Mouse (Mus musculus): ENCODE data around the gene Gxylt1. TPM values are rescaled to one million over a fixed set of nuclear protein-coding genes. Genes with fewer than 3 reads are reported as not detected.
"Not testable (repeated sequence)": the region's sequence is repeated elsewhere in the genome, so short reads cannot be mapped to it uniquely, and the experiment has no call there.

Gxylt1 gene
- total RNA-seq, 2 experiments from 2014 or later, result 9.2 to 11.0 TPM

- ATAC-seq (replicated peaks; ENCODE audit: low FRiP score, poor library complexity, severe bottlenecking), result no peak
Observed at GRCm38 (mm10) chr15:93265231-93265630, 9.7 kb downstream of the Gxylt1 start.

GRCm38 (mm10) chr15:93264221-93264620, 10.8 kb downstream of the Gxylt1 start:
- ATAC-seq (replicated peaks; ENCODE audit: low FRiP score, poor library complexity, severe bottlenecking), result no peak

DNA sequence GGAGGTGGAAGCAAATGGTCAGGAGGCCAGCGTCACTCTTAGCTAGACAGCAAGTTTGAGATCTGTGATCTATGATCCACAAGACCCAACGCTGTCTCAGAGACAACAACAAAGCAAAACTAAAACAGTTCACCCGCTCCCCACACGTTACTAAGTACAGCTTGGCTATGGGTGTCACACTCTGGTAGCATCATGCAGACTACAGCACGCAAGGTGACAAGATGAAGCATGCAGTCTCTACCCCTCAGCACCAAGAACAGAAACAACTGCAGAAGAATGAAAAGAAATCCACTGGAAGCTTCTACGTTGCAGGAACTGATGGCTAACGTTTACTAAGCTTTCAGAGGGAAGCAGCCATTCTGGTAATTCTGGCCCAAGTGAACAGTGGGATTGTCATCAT, 11.4 kb downstream of the Gxylt1 start:
- ATAC-seq (replicated peaks; ENCODE audit: low FRiP score, poor library complexity, severe bottlenecking), result no peak

- ATAC-seq (replicated peaks; ENCODE audit: low FRiP score, poor library complexity, severe bottlenecking), result no peak
Observed at GRCm38 (mm10) chr15:93262818-93263217, 12.2 kb downstream of the Gxylt1 start.

DNA sequence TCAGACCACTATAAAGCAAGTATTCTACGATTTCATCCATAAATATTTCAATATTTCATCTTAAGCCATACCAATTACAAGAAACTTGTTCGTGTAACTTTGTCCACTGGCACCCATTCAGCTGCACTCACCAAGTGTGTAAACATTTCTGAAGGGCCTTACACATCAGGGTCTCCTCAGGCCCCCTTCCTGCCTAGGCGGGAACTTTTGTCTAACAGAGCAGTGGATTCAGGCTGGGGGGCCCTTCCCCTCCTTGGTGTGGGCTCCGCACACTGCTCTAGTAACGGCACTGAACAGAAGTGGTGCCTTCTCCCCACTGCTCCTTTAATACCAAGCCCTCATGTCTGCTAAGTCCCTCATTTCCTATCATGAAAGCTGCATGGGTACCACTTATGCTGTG, 12.7 kb downstream of the Gxylt1 start:
- no peak for ATAC-seq (replicated peaks; ENCODE audit: low FRiP score, poor library complexity, severe bottlenecking)

GRCm38 (mm10) chr15:93259933-93260332, 15.0 kb downstream of the Gxylt1 start:
- ATAC-seq (replicated peaks; ENCODE audit: low FRiP score, poor library complexity, severe bottlenecking), result no peak

DNA sequence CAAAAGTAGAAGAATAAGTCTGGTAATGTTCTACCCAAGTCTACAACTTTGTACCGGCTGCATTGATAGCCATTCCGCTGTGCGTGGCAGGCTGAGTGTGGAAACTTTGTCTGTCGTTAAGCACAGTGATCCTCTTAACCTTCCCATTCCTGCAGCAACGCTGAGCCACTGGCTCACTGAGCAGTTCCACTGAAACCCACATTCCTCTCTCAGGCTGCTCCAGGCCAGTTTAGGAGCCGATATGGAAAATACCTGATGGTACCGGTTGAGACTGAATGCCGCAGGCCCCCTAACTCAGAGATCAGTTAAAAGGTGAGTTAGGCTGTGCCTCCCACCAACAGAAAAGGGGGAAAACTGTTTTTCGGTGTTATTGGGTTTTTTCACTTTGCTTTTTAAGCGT, 19.7 kb downstream of the Gxylt1 start:
- no peak for ATAC-seq (replicated peaks; ENCODE audit: low FRiP score, poor library complexity, severe bottlenecking)

DNA sequence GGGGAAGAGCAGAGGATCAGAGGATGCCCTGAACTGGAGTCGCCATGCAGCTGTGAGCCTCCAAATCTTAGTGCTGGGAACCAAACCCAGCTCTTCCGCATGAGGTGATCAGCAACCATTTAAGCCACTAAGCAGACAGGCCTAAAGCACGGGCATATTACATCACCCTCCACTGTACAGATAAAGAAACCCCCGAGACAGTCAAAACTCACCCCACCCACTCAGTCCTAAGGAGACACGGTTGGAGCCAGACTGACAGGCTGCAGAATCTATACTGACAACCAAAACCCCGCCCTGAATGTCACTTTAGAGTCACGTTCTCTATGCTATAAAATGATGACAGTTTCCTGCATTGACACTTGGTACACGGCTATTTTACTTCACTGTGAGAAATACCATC, 21.8 kb downstream of the Gxylt1 start:
- ATAC-seq (replicated peaks; ENCODE audit: low FRiP score, poor library complexity, severe bottlenecking), result no peak

DNA sequence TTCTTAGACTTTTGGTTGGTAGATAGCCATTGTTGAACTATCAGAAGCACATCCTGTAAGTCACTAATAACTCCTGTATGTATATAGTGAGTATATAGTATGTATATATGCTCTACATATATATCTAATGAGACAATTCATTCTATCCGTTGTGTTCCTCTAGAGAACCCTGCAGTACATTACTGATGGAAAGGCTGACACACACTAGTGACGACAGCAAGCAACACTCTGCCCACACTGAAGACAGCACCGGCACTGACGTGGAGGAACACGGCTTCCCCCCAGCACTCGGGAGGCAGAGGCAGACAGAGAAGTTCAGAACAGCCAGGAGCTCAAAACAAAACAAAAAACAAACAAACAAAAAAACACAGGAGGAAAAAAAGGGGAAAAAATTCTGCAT, 22.6 kb downstream of the Gxylt1 start:
- ATAC-seq (replicated peaks; ENCODE audit: low FRiP score, poor library complexity, severe bottlenecking), result no peak

DNA sequence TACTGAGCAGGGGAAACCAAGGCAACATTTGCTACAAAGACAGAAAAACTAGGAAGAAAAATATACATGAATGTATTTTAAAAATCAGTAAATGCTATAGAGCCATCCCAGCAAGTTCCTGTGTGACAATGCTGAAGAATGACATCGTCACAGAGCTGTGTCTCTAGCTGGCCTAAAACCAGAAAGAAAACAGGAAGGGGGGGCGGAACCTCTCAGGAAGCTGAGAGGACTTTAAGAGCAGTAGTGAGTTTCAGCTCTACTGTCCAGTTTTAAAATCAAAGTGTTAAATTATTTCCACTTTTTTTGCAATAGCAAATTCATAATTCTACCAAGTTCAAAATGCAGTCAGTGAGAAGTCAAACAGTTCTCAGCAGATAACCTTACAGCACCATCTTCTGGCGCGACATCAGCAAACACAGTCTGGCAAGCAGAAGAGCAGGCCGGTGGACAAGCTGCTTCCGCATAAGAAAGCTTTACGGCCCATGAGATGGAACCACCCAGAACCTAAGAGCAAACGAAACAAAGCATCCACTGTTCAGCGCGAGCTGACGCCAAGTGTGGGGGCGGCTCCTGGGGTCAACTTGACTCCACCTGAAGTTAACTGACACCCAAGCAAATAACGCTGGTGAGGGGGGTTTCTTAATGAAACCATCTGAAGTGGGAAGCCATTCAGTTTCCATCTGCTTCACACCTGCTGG, 23.3 kb downstream of the Gxylt1 start:
- ATAC-seq (replicated peaks; ENCODE audit: low FRiP score, poor library complexity, severe bottlenecking), result no peak

DNA sequence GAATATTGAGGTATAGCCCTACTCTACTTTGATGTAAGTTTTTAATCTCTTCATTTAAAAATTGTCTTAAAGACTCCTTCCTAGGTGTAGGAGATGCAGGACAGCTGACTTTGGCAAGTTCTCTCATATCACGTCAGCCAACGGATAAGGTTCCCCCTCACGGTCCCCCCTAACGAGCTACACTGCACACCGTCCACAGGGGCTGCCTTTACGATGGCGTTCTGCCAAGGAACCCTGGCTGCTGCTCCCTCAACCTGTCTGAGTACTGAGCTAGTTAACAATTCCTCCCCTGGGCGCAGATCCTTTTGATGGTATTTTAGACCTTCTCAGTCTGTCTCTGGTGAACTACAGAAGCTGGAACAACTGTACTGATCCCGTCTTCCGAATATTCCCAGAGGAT, 31.8 kb downstream of the Gxylt1 start:
- no peak for ATAC-seq (replicated peaks; ENCODE audit: low FRiP score, poor library complexity, severe bottlenecking)

DNA sequence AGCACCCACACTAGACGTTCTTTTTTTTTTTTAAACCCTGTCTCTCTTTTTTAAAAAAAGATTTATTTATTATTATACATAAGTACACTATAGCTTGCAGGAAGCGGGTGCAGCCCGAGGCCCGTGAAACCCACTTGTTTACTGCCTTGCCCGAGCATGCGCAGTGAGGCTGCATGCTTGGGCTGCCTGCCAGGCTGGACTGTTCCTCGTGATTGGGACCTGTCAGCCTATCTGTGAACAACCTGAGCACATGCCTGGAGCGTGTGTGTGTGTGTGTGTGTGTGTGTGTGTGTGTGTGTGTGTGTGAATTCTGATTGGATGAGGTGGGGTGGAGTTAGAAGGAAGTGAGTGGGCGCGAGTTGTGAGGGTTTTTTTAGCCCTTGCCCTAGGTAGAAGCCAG, 38.5 kb downstream of the Gxylt1 start:
- ATAC-seq (replicated peaks; ENCODE audit: low FRiP score, poor library complexity, severe bottlenecking), result not testable (repeated sequence)

- ATAC-seq (replicated peaks; ENCODE audit: low FRiP score, poor library complexity, severe bottlenecking), result no peak
Observed at GRCm38 (mm10) chr15:93229028-93229427, 46.0 kb downstream of the Gxylt1 start.

GRCm38 (mm10) chr15:93228375-93228774, 46.6 kb downstream of the Gxylt1 start:
- ATAC-seq (replicated peaks; ENCODE audit: low FRiP score, poor library complexity, severe bottlenecking), result no peak

DNA sequence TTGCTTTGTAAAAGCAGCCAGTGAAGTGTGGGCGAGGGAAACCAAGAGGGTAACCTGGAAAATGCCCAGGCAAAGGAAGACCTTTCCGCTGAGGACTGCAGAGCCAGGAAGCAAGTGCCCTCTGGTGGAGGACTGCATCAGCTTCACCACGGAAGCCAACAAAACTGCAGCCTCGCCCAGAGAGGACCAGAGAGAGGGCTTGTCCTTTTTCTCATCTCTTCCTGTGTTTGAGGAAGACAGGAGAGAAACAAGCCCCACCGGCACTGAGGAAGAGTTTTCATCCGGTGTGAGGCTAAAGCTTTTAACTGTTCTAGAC, 47.3 kb downstream of the Gxylt1 start:
- no peak for ATAC-seq (replicated peaks; ENCODE audit: low FRiP score, poor library complexity, severe bottlenecking)

- no peak for ATAC-seq (replicated peaks; ENCODE audit: low FRiP score, poor library complexity, severe bottlenecking)
Observed at GRCm38 (mm10) chr15:93226930-93227763, 47.8 kb downstream of the Gxylt1 start.

GRCm38 (mm10) chr15:93222475-93222874, 52.5 kb downstream of the Gxylt1 start:
- ATAC-seq (replicated peaks; ENCODE audit: low FRiP score, poor library complexity, severe bottlenecking), result no peak

GRCm38 (mm10) chr15:93212617-93213016, 62.4 kb downstream of the Gxylt1 start:
- no peak for ATAC-seq (replicated peaks; ENCODE audit: low FRiP score, poor library complexity, severe bottlenecking)

DNA sequence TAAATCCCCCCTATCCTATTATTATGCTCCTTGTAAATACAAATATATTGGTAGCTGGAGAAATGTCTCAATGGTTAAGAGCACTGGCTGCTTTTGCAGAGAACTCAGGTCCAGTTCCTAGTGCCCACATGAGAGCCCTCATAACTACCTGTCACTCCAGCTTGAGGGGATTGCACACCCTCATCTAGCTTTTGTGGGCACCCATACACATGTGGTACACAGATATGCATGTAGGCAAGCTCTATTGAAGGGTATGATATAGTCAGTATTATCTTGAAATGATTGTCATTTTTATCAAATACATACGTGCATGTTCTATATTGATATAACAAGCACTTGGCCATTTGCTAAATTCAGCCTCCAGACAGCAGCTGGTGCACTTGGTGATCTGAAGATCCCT, 70.1 kb downstream of the Gxylt1 start:
- ATAC-seq (replicated peaks; ENCODE audit: low FRiP score, poor library complexity, severe bottlenecking), result no peak

- no peak for ATAC-seq (replicated peaks; ENCODE audit: low FRiP score, poor library complexity, severe bottlenecking)
Observed at GRCm38 (mm10) chr15:93201956-93202355, 73.0 kb downstream of the Gxylt1 start.

DNA sequence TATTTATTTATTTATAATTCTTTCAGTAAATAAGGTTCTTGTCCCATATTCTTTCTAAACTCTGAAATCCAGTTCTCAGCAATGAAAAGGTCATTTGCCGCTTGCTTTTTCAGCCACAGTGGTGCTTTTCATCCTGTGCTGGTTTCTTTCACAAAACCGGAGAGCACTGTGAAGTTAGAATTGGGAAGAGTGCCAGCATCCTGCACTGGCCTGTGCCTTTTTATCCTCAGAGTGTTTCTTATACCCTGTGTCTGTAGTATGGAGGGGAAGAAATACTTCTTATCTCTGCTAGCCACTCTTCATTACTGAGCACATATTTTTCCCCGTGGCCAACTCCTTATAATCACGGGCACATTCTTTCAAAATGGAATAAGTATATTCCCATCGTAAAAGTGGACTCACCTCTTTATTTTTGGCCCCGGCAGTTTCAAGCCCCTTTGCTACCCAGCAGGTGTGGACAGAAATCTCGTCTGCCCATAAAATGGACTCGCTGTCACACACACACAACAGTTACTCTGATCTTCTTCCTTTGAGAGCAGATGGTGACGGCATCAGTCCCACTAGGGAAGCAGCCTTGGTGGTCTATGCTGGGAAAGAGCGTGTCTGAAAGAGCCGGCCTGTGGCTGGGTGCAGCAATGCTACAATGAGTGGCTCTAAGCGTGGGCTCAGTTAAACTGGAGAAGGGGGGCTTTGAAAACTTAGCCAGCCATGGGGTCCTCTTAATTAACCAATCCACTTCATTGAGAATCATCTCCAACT, 83.4 kb downstream of the Gxylt1 start:
- no peak for ATAC-seq (replicated peaks; ENCODE audit: low FRiP score, poor library complexity, severe bottlenecking)

All from erythroblast, adult 5-6 weeks (primary cell).